Mouse (Mus musculus): ENCODE measurements at regions not wholly inside any gene's neighbourhood (a gene's known extent, or its start where the extent isn't known, plus 50 kb on each side); places are given as distances from the start of the nearest gene placed in this dataset.

GRCm38 (mm10) chr5:90164434-90164833 lies 59.4 kb downstream of the Cox18 start:
- Histone ChIP-seq H3K4me1 (ENCODE audit: insufficient read depth) (no peaks in the 10 kb centered on the region), H3K27me3 (ENCODE audit: insufficient read depth, low read length) (no peaks in the 10 kb centered on the region), H3K4me2 (ENCODE audit: low read depth, low read length) (no peak overlapping the region), H3K9ac (replicated peaks) (no peak overlapping the region), H3K27ac (ENCODE audit: low read depth) (no peak overlapping the region), H3K4me3 (ENCODE audit: low read depth, low read length) (no peak overlapping the region), H3K9me3 (ENCODE audit: low read length) (no peaks in the 10 kb centered on the region), H3K36me3 (replicated peaks; ENCODE audit: insufficient read depth, low read length) (no peaks in the 10 kb centered on the region)
- TF ChIP-seq CTCF (IDR thresholded peaks at IDR 0.05; ENCODE audit: low read depth) (no peak), EP300 (IDR thresholded peaks at IDR 0.05; ENCODE audit: low read depth) (no peak)
- ATAC-seq (no peak), DNase-seq (no peak)
- WGBS (ENCODE audit: insufficient replicate concordance) = 74% methylated on average over 8 of the region's 8 CpGs

GRCm38 (mm10) chr5:90163033-90163859 lies 60.6 kb downstream of the Cox18 start:
- 69% methylated on average over 18 of the region's 18 CpGs for WGBS (ENCODE audit: insufficient replicate concordance)
- ATAC-seq = no peak
- H3K27me3 ChIP-seq (ENCODE audit: insufficient read depth, low read length) = no peaks in the 10 kb centered on the region
- no peak overlapping the region for H3K4me2 ChIP-seq (ENCODE audit: low read depth, low read length)
- H3K9me3 ChIP-seq (ENCODE audit: low read length) = no peaks in the 10 kb centered on the region
- H3K36me3 ChIP-seq (replicated peaks; ENCODE audit: insufficient read depth, low read length) = no peaks in the 10 kb centered on the region
- H3K4me1 ChIP-seq (ENCODE audit: insufficient read depth) = no peaks in the 10 kb centered on the region
- no peak for DNase-seq
- TF ChIP-seq EP300 (IDR thresholded peaks at IDR 0.05; ENCODE audit: low read depth) (no peak), CTCF (IDR thresholded peaks at IDR 0.05; ENCODE audit: low read depth) (no peak)
- no peak overlapping the region for H3K9ac ChIP-seq (replicated peaks)
- H3K27ac ChIP-seq (ENCODE audit: low read depth) = no peak overlapping the region
- no peak overlapping the region for H3K4me3 ChIP-seq (ENCODE audit: low read depth, low read length)

- Histone ChIP-seq H3K27ac (ENCODE audit: low read depth) (no peak overlapping the region), H3K4me2 (ENCODE audit: low read depth, low read length) (no peak overlapping the region), H3K27me3 (ENCODE audit: insufficient read depth, low read length) (no peaks in the 10 kb centered on the region), H3K9ac (replicated peaks) (no peak overlapping the region), H3K36me3 (replicated peaks; ENCODE audit: insufficient read depth, low read length) (no peaks in the 10 kb centered on the region), H3K4me1 (ENCODE audit: insufficient read depth) (no peaks in the 10 kb centered on the region), H3K4me3 (ENCODE audit: low read depth, low read length) (no peak overlapping the region), H3K9me3 (ENCODE audit: low read length) (no peaks in the 10 kb centered on the region)
- no peak for DNase-seq
- TF ChIP-seq EP300 (IDR thresholded peaks at IDR 0.05; ENCODE audit: low read depth) (no peak), CTCF (IDR thresholded peaks at IDR 0.05; ENCODE audit: low read depth) (no peak)
- 59% methylated on average over 4 of the region's 4 CpGs for WGBS (ENCODE audit: insufficient replicate concordance)
- no peak for ATAC-seq
Observed at GRCm38 (mm10) chr5:90160281-90160680, 63.5 kb downstream of the Cox18 start.

GRCm38 (mm10) chr5:90156522-90156921 lies 67.3 kb downstream of the Cox18 start:
- H3K4me3 ChIP-seq (ENCODE audit: low read depth, low read length) = no peak overlapping the region
- H3K9ac ChIP-seq (replicated peaks) = no peak overlapping the region
- WGBS (ENCODE audit: insufficient replicate concordance) = 75% methylated on average over 4 of the region's 4 CpGs
- H3K4me2 ChIP-seq (ENCODE audit: low read depth, low read length) = no peak overlapping the region
- TF ChIP-seq EP300 (IDR thresholded peaks at IDR 0.05; ENCODE audit: low read depth) = no peak
- no peaks in the 10 kb centered on the region for H3K4me1 ChIP-seq (ENCODE audit: insufficient read depth)
- no peak overlapping the region for H3K27ac ChIP-seq (ENCODE audit: low read depth)
- ATAC-seq = no peak
- no peaks in the 10 kb centered on the region for H3K9me3 ChIP-seq (ENCODE audit: low read length)
- no peak for DNase-seq
- no peaks in the 10 kb centered on the region for H3K36me3 ChIP-seq (replicated peaks; ENCODE audit: insufficient read depth, low read length)
- no peaks in the 10 kb centered on the region for H3K27me3 ChIP-seq (ENCODE audit: insufficient read depth, low read length)

- Histone ChIP-seq H3K4me2 (ENCODE audit: low read depth, low read length) (no peak overlapping the region), H3K4me3 (ENCODE audit: low read depth, low read length) (no peak overlapping the region), H3K27ac (ENCODE audit: low read depth) (no peak overlapping the region), H3K9me3 (ENCODE audit: low read length) (no peaks in the 10 kb centered on the region), H3K4me1 (ENCODE audit: insufficient read depth) (no peaks in the 10 kb centered on the region), H3K9ac (replicated peaks) (no peak overlapping the region), H3K27me3 (ENCODE audit: insufficient read depth, low read length) (no peaks in the 10 kb centered on the region), H3K36me3 (replicated peaks; ENCODE audit: insufficient read depth, low read length) (no peaks in the 10 kb centered on the region)
- TF ChIP-seq CTCF (IDR thresholded peaks at IDR 0.05; ENCODE audit: low read depth) (no peak), EP300 (IDR thresholded peaks at IDR 0.05; ENCODE audit: low read depth) (no peak)
- no peak for DNase-seq
- no peak for ATAC-seq
- WGBS (ENCODE audit: insufficient replicate concordance) = 70% methylated on average over 22 of the region's 22 CpGs
Observed at GRCm38 (mm10) chr5:90149611-90150532, 73.9 kb downstream of the Cox18 start.

- ATAC-seq = no peak
- Histone ChIP-seq H3K9ac (replicated peaks) (no peak overlapping the region), H3K36me3 (replicated peaks; ENCODE audit: insufficient read depth, low read length) (no peaks in the 10 kb centered on the region), H3K27me3 (ENCODE audit: insufficient read depth, low read length) (no peaks in the 10 kb centered on the region), H3K9me3 (ENCODE audit: low read length) (no peaks in the 10 kb centered on the region), H3K4me2 (ENCODE audit: low read depth, low read length) (no peak overlapping the region), H3K27ac (ENCODE audit: low read depth) (no peak overlapping the region), H3K4me3 (ENCODE audit: low read depth, low read length) (no peak overlapping the region), H3K4me1 (ENCODE audit: insufficient read depth) (no peaks in the 10 kb centered on the region)
- DNase-seq = no peak
- 66% methylated on average over 7 of the region's 7 CpGs for WGBS (ENCODE audit: insufficient replicate concordance)
- TF ChIP-seq CTCF (IDR thresholded peaks at IDR 0.05; ENCODE audit: low read depth) (no peak), EP300 (IDR thresholded peaks at IDR 0.05; ENCODE audit: low read depth) (no peak)
Observed at GRCm38 (mm10) chr5:90135971-90136370, 87.8 kb downstream of the Cox18 start.
